Mouse (Mus musculus): ENCODE data around the gene Map4.

DNA sequence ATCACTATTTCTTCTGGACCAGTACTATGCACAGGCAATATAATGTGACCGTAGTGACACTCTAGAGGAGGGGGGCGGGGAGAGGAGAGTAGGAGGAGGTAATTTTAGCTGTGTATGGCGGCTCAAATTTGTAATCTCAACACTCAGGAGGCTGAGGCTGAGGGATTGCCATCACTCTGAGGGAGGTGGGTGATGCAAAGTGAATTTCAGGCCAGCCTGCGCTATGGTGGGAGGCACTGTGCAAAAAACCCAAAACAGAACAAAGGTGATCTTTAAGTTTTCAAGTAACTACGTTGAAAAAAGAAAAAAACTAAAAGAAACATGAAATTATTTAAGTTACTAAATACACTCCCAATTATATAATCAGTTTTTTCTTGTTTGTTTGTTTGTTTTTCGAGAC, 508 bp upstream of the Map4 start:
- no peak for TF ChIP-seq CTCF (IDR thresholded peaks at IDR 0.05; ENCODE audit: low read depth)
- no peak for TF ChIP-seq EP300 (optimal IDR thresholded peaks at IDR 0.05)

Measured in stomach, postnatal 0 days (tissue).